Mouse (Mus musculus) intestine, embryonic 16.5 days (tissue): ENCODE data around the gene Ppp4r3b. TPM values are rescaled to one million over a fixed set of nuclear protein-coding genes. Genes with fewer than 3 reads are reported as not detected.
A peak's percentile ranks its signal among the peaks of the same experiment; 100 is the strongest.

Experiments used
- ATAC-seq: fragments of 200-750 bp; cut with Nextera tagmentation; 2 replicates; pipeline ENCODE4 v1.8.0; 2017; ENCODE audit warnings: moderate TSS enrichment, moderate library complexity
- H3K27ac ChIP-seq: fragments of 300-500 bp; sonication (generic); 2 replicates; pipeline ENCODE4 v1.5.1; 2014; ENCODE audit warnings: mild to moderate bottlenecking, low read length
- H3K27me3 ChIP-seq: fragments of 300-500 bp; sonication (generic); replicated peaks from 2 replicates; pipeline ENCODE4 v1.6.1; 2014; ENCODE audit warnings: low read length, control low read depth, mixed read lengths; ENCODE audit not compliant: control insufficient read depth, insufficient read depth
- H3K36me3 ChIP-seq: fragments of 300-500 bp; sonication (generic); 2 replicates; pipeline ENCODE4 v1.6.1; 2014; ENCODE audit warnings: low read length, control low read depth; ENCODE audit not compliant: control insufficient read depth, insufficient read depth
- H3K4me1 ChIP-seq: fragments of 300-500 bp; sonication (generic); 2 replicates; pipeline ENCODE4 v1.6.1; 2014; ENCODE audit warnings: low read length, control low read depth, mixed read lengths; ENCODE audit not compliant: control insufficient read depth, insufficient read depth
- H3K4me2 ChIP-seq: fragments of 300-500 bp; sonication (generic); 2 replicates; pipeline ENCODE4 v1.6.1; 2014; ENCODE audit warnings: low read depth, low read length, control low read depth
- H3K4me3 ChIP-seq: fragments of 300-500 bp; sonication (generic); 2 replicates; pipeline ENCODE4 v1.5.1; 2014; ENCODE audit warnings: mild to moderate bottlenecking, low read length
- H3K9ac ChIP-seq: fragments of 300-500 bp; sonication (generic); 2 replicates; pipeline ENCODE4 v1.6.1; 2014; ENCODE audit warnings: low read depth, low read length
- H3K9me3 ChIP-seq: fragments of 300-500 bp; sonication (generic); 2 replicates; pipeline ENCODE4 v1.6.1; 2016; ENCODE audit warnings: low read length, control low read depth; ENCODE audit not compliant: control insufficient read depth
- WGBS: fragments of 180-500 bp; shearing (Covaris S2); extraction: QIAGEN DNeasy Blood & Tissue Kit; methylation state at CpG from one replicate; pipeline ENCODE4 v1.1.7; 2014; 5-methylcytosine and 5-hydroxymethylcytosine counted together
- polyA plus RNA-seq: library from polyadenylated mRNA; unstranded; fragments of >200 nt; fragmentation: Nextera tagmentation; extraction: Ambion mirVana; gene quantifications from 2 replicates; pipeline ENCODE4 v1.2.1, GENCODE M21; 2015

Ppp4r3b gene
- polyA plus RNA-seq, 1 experiment from 2014 or later: 74.7 TPM

GRCm38 (mm10) chr11:29246883-29247650 is 74.4 kb downstream of the Ppp4r3b start, which contains the start of gene Cfap36:
Cfap36 (minus strand) TSS chr11:29247409.
- Histone ChIP-seq H3K36me3 (no peaks in the 10 kb centered on the region), H3K4me2 (peak within 1 kb of the TSS; percentile 84), H3K9me3 (no peaks in the 10 kb centered on the region), H3K27me3 (no peaks in the 10 kb centered on the region), H3K4me3 (peak within 1 kb of the TSS; percentile 96), H3K9ac (peak within 1 kb of the TSS; percentile 75), H3K4me1 (peaks cover 7% of the 10 kb centered on the region; the same call in 1 of the 2 replicates), H3K27ac (peak within 1 kb of the TSS; percentile 61)
- ATAC-seq: peak; percentile 100
- under 1% methylated on average over 53 of the region's 53 CpGs for WGBS

- no peaks in the 10 kb centered on the region for H3K27me3 ChIP-seq
- H3K4me1 ChIP-seq: peaks cover 7% of the 10 kb centered on the region; the same call in 1 of the 2 replicates
- H3K9ac ChIP-seq: peak overlapping the region; percentile 4; the same call in 1 of the 2 replicates
- peak overlapping the region; percentile 53 for H3K4me2 ChIP-seq
- H3K36me3 ChIP-seq: no peaks in the 10 kb centered on the region
- WGBS: 97% methylated on average over 1 of the region's 1 CpGs
- ATAC-seq: peak; percentile 10
- H3K9me3 ChIP-seq: no peaks in the 10 kb centered on the region
- H3K27ac ChIP-seq: no peak overlapping the region
- H3K4me3 ChIP-seq: peak overlapping the region; percentile 96
Measured at GRCm38 (mm10) chr11:29247725-29248124, 75.0 kb downstream of the Ppp4r3b start.

- Histone ChIP-seq H3K36me3 (no peaks in the 10 kb centered on the region), H3K9me3 (no peaks in the 10 kb centered on the region), H3K4me1 (peaks cover 7% of the 10 kb centered on the region; the same call in 1 of the 2 replicates), H3K27me3 (no peaks in the 10 kb centered on the region), H3K4me2 (no peak overlapping the region), H3K9ac (no peak overlapping the region), H3K27ac (no peak overlapping the region), H3K4me3 (no peak overlapping the region)
- 99% methylated on average over 5 of the region's 5 CpGs for WGBS
- no peak for ATAC-seq
Measured at GRCm38 (mm10) chr11:29248386-29248785, 75.7 kb downstream of the Ppp4r3b start.

- Histone ChIP-seq H3K4me2 (no peak overlapping the region), H3K36me3 (no peaks in the 10 kb centered on the region), H3K9me3 (no peaks in the 10 kb centered on the region), H3K4me1 (no peaks in the 10 kb centered on the region), H3K9ac (no peak overlapping the region), H3K27ac (no peak overlapping the region), H3K27me3 (no peaks in the 10 kb centered on the region), H3K4me3 (no peak overlapping the region)
- ATAC-seq: no peak
- 96% methylated on average over 1 of the region's 1 CpGs for WGBS
Measured at GRCm38 (mm10) chr11:29254643-29255042, 82.0 kb downstream of the Ppp4r3b start.

DNA sequence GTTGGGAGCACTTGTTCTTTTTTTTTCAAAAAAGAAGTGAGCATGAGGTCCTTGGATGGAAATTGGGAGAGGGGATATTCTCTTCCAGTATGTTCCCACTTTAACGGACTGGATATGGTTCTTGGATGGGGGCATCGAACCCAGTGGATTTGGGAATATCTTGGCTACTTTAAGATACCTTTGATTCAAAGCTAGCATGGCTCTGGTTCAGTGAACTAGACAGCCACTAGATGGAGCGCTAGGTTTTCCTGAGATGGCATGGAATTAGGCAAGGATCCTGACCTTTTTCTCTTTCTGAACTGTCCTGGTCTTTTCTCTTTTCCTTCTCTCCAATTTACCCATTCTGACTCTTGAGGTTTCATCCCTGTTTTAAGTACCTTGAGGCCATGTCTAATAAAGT is 95.1 kb downstream of the Ppp4r3b start:
- Histone ChIP-seq H3K4me2 (no peak overlapping the region), H3K9me3 (no peaks in the 10 kb centered on the region), H3K27ac (no peak overlapping the region), H3K9ac (no peak overlapping the region), H3K27me3 (no peaks in the 10 kb centered on the region), H3K36me3 (no peaks in the 10 kb centered on the region), H3K4me1 (no peaks in the 10 kb centered on the region), H3K4me3 (no peak overlapping the region)
- ATAC-seq: no peak
- WGBS: 26% methylated on average over 3 of the region's 3 CpGs

Other genes starting within 250 kb of the Ppp4r3b start
- gene Pnpt1, start 42.1 kb upstream of the Ppp4r3b start, polyA plus RNA-seq: 40.6 and 45.4 TPM in 2 replicates
- gene Cfap36, start 74.5 kb downstream of the Ppp4r3b start, polyA plus RNA-seq: 30.9 and 33.5 TPM in 2 replicates
- 10.7 and 12.2 TPM in 2 replicates for gene Ccdc88a, start 200.8 kb downstream of the Ppp4r3b start, polyA plus RNA-seq